Mouse (Mus musculus) bone marrow macrophage, adult 2 months (primary cell): Measurements from ENCODE around the gene Eif2d. TPM values are rescaled to one million over a fixed set of nuclear protein-coding genes. Genes with fewer than 3 reads are reported as not detected.

Experiments
- H3K27ac ChIP-seq: 2 replicates; pipeline ENCODE4 v1.5.1; 2012; ENCODE audit warnings: low read depth, low read length; ENCODE audit not compliant: insufficient read depth
- H3K4me1 ChIP-seq: 2 replicates; pipeline ENCODE4 v1.6.1; 2012; ENCODE audit warnings: low read length; ENCODE audit not compliant: control insufficient read depth, insufficient read depth
- H3K4me3 ChIP-seq: 2 replicates; pipeline ENCODE4 v1.5.1; 2012; ENCODE audit warnings: mild to moderate bottlenecking, low read length, moderate library complexity; ENCODE audit not compliant: insufficient read depth
- CTCF ChIP-seq: IDR thresholded peaks from 2 replicates; pipeline ENCODE4 v1.5.1; 2012; ENCODE audit warnings: low read depth, mild to moderate bottlenecking, low read length, moderate library complexity
- POLR2A ChIP-seq: IDR thresholded peaks from 2 replicates; pipeline ENCODE4 v1.6.1; 2012; ENCODE audit warnings: mild to moderate bottlenecking, low read depth, low read length, borderline replicate concordance
- polyA plus RNA-seq: library from polyadenylated mRNA; stranded (reverse); fragments of >200 nt; gene quantifications from 2 replicates; pipeline ENCODE4 v1.2.4, GENCODE M21; 2012; ENCODE audit not compliant: missing spikeins, insufficient read depth, insufficient read length

Gene Eif2d
- 20.5 and 23.2 TPM in 2 replicates for polyA plus RNA-seq

DNA sequence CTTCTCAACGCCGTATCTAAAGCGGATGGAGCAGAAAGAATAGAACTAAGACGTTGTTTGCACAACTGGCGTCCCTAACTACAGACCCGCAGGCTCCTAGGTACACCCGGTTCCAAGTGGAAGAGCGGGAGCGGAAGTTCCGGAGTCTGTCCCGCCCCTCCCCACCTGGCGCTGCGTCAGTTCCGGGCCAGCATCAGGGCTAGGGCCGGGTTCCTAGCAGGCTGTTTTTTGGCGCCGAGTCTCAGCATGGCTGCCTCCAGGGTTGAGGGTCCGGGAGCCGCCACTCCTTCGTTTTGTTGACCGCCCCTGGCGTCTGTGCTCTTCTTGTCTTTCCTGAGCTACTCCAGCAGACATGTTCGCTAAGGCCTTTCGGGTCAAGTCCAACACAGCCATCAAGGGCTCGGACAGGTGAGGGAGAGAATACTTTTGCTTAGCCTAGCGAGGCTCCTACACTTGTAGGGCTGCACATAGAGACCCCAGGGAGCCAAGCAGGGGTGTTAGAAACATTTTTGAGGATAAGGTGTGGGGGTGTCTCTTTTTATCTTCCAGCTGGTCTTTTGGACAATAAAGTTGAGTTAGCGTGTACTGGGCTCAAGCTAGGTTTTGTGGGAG, at the start of gene Eif2d:
Eif2d (plus strand) TSS at position 164 of the 612 bp plus-strand sequence.
- H3K4me3 ChIP-seq = peak within 1 kb of the TSS; percentile 81
- TF ChIP-seq CTCF = no peak
- TF ChIP-seq POLR2A = no peak
- H3K4me1 ChIP-seq = peaks cover 23% of the 10 kb centered on the region
- H3K27ac ChIP-seq = no peak within 1 kb of the TSS; the same call in 1 of the 2 replicates

DNA sequence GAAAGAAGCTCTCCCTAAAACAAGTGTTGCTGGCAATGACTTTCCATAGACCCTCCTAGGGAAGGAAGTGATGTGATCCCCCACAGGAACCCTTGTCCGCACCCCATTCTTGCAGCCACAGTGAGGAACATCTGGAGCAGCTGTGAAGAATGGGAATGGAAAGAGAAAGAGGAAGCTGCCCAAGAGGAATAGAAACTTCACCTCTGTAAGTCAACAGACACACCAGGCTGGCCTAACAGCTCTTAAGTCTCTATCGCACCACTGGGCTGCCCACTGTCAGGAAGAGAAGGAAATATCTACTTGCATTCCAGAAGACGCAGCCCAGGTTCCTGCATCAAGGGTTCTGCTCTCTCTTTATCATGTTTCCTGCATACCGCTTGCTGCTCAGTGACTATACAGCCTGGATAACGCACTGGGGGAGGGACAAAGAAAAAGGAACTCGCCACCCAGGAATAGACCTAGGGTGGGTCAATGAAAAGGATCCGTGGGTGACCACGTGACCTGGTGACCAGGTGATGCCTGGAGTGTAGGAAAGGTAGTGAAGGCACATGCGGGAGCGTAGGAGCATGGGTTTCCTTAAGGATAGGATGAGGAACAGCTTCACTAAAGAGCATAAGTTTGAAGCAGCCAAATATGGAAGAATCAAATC, 49.1 kb upstream of the Eif2d start:
- TF ChIP-seq POLR2A = no peak
- no peak for TF ChIP-seq CTCF
- H3K27ac ChIP-seq = peak overlapping the region; percentile 96
- H3K4me3 ChIP-seq = peak overlapping the region; percentile 30
- H3K4me1 ChIP-seq = peaks cover 65% of the 10 kb centered on the region

DNA sequence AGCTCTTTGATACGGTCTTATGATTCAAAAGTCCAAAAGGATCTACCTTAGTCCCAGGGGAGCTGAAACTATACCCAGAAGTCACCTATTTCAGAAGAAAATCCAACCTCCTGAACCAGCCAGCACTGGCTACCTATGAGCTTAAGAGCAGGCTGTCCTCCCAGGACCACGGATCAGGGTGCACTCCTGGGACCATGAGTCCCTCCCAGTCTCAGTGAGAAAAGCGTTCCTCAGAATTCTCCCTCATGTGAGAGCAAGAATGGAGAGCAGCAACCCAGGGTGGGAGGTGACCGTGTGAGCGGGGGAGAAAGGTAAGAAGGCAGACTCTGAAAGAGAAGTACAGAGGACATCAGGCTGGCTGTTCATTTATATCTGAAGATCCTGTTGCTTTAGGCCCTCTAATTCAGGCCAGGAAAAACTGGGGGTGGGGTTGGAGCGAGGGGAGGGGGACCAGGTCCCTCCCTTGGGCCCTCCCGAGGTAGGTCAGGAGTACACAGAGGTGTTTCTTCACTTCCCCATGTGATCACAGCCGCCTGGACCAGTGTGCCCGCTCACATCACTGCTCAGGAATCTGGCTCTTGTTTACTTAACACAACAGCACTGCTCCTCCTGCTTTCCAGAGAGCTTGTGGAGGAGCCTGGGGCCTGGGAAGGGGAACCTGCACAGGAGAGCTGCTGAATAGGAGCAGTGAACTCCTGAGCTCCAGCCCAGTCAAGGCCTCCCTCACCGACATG, 45.2 kb upstream of the Eif2d start:
- TF ChIP-seq CTCF = no peak
- no peak for TF ChIP-seq POLR2A
- Histone ChIP-seq H3K4me3 (no peak overlapping the region), H3K4me1 (peaks cover 59% of the 10 kb centered on the region), H3K27ac (no peak overlapping the region)

DNA sequence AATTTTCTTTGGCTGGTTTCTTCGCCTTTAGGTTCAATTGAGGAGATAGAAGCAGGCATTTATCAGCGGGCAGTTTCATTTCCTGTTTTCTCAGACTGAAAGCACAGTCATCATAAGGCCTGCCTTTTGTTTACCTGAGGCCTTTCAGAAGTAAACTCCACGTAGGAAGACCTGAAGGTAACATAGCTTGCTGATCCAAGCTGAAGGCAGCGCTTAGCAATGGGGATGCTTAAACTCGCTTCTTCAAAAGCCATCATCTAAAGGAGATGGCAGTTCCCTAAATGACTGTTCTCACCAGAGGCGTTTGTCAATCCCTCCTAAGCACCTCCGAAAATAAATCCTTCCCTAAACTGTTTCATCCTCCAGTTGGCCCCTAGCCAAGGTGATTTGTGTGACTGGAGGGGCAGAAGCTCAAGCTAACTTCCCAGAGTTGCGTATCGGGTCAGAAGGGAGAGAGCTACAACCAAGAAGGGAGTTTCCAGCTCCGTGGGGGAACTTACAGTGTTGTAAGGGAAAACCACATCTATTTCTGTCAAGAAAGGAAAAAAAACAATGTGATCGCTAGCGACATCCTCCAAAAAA, 42.4 kb upstream of the Eif2d start:
- TF ChIP-seq CTCF (no peak), POLR2A (no peak)
- Histone ChIP-seq H3K4me3 (peak overlapping the region; percentile 24), H3K4me1 (peaks cover 61% of the 10 kb centered on the region), H3K27ac (peak overlapping the region; percentile 97)

DNA sequence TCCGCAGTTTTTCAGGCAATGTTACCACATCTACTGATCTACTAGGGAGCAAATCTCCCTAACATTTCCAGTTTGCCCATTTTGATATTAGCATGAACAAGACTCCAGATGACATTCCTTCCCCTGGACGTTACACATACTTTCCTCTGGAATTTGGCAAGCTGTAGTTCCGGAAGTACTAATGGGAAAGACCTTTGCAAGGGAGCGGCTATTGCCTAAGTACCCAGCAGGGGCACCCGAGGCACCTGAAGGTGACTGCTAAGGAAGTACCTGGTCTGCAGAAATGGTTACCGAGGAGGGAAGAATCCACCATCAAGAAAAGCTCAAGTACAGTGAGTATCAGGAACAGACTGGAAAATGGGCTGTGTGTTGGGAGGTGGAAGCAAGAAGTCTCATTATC, 40.4 kb upstream of the Eif2d start:
- H3K4me1 ChIP-seq = peaks cover 61% of the 10 kb centered on the region
- H3K27ac ChIP-seq = no peak overlapping the region
- no peak for TF ChIP-seq POLR2A
- no peak for TF ChIP-seq CTCF
- H3K4me3 ChIP-seq = no peak overlapping the region

DNA sequence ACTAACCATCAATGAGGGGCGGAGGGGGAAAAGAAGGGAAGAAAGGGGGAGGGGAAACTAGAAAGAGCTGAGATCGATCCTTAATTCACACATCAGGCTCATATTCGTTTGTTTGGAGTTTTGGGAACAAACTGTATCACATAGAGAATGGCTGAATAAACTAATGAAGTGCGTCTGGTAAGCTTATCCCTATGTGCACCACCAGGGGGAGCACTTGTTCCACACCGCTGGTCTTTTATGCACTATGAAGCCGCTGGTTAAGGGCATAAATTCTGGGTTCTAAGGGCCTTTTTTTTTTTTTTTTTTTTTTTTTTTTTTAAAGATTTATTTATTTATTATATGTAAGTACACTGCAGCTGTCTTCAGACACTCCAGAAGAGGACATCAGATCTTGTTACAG, 37.0 kb upstream of the Eif2d start:
- H3K4me3 ChIP-seq = no peak overlapping the region
- TF ChIP-seq POLR2A (no peak), CTCF (peak; percentile 27; the same call in 1 of the 2 replicates)
- H3K27ac ChIP-seq = no peak overlapping the region
- H3K4me1 ChIP-seq = peaks cover 39% of the 10 kb centered on the region

DNA sequence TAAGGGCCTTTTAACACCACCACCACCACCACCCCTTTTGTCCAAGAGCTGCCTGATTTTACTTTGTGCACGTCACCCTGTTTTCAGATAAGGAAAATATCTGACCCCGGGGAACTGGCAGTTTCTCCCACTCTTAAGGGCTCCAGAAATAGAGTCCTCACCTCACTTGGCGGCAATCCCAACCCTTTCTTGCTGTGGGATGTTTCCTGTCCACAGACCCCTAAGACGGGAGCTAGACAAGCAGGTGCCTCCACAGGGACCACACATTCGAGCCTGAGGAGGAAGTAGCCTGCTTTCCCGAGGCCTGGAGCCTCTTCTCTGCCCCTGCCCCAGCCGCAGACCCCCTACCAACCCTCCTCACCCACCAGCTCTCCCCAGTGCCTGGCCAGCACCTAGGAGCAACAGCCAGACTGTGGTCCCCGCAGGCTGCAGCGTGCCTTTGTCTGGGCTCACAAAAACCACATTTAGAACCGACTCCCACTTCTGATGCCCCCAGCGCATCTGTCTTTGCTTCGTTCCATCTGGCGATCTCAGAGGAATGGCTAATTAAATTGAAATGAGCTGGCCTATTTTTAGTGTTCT, 36.5 kb upstream of the Eif2d start:
- no peak overlapping the region for H3K27ac ChIP-seq
- no peak overlapping the region for H3K4me3 ChIP-seq
- TF ChIP-seq POLR2A = no peak
- no peak for TF ChIP-seq CTCF
- peaks cover 33% of the 10 kb centered on the region for H3K4me1 ChIP-seq

DNA sequence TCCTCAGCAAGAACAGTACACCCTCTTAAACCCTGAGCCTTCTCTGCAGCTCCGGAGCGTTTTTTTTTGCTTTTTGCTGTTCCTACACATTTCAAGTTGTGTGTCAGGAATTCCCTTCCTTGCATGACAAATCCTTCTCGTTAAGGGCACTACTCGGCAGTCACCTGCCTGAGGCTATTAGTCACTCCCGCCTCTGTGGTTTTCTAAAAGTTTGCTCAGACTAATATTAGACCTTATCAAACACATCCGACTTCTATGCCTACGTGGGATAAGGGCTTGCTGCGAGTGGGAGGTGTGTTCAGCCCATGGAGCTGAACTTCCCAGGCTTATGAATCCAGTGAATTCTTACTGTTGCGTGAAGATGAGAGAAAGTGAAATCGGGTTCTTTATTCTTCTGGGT, 34.5 kb upstream of the Eif2d start:
- no peak overlapping the region for H3K4me3 ChIP-seq
- H3K27ac ChIP-seq = no peak overlapping the region
- TF ChIP-seq POLR2A (no peak), CTCF (no peak)
- peaks cover 17% of the 10 kb centered on the region for H3K4me1 ChIP-seq

DNA sequence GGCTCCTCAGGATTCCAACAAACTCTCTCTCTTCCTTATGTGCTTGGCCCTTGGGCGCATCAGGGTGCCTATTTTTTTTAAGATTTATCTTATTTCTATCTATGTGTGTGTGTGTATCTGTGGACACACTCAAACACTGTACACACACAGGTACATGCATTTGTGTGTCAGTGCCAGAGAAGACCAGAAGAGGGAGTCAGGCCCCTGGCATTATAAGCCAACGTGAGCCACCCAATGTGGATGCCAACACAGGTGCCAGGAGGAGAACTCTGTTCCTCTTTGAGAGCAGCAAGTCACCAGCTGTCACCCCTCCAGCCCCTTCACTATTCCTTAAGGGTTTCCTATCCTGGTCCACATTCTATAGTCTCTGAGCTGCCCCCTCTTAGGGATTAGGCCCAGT, 34.0 kb upstream of the Eif2d start:
- H3K27ac ChIP-seq = no peak overlapping the region
- TF ChIP-seq POLR2A = no peak
- peak; percentile 32 for TF ChIP-seq CTCF
- no peak overlapping the region for H3K4me3 ChIP-seq
- H3K4me1 ChIP-seq = peaks cover 12% of the 10 kb centered on the region
